Mouse (Mus musculus): ENCODE measurements around the gene Ptprcap. TPM values are rescaled to one million over a fixed set of nuclear protein-coding genes. Genes with fewer than 3 reads are reported as not detected.

The Ptprcap gene
- total RNA-seq, 2 experiments from 2014 or later, result 5.1 to 5.2 TPM

DNA sequence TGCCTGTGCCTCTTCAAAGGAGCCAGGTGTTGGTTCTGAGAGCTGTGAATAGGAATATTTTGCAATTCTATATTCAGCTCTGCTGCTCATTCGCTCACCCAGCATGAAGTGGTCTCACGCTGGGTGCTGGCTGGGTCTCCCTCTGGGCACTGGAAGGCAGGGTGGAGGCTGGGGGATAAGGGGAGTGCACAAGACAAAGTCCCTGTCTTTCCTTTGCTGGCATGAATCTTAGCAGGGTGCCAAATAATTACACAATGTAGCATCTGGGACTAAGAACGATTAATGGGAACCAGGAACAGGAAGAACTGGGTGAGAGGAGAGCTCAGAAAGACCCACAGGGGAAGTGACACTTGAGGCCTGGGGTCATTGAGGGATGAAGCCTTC is 6.4 kb upstream of the Ptprcap start:
- no peak for DNase-seq (ENCODE audit: low spot score in 2 of 2)

DNA sequence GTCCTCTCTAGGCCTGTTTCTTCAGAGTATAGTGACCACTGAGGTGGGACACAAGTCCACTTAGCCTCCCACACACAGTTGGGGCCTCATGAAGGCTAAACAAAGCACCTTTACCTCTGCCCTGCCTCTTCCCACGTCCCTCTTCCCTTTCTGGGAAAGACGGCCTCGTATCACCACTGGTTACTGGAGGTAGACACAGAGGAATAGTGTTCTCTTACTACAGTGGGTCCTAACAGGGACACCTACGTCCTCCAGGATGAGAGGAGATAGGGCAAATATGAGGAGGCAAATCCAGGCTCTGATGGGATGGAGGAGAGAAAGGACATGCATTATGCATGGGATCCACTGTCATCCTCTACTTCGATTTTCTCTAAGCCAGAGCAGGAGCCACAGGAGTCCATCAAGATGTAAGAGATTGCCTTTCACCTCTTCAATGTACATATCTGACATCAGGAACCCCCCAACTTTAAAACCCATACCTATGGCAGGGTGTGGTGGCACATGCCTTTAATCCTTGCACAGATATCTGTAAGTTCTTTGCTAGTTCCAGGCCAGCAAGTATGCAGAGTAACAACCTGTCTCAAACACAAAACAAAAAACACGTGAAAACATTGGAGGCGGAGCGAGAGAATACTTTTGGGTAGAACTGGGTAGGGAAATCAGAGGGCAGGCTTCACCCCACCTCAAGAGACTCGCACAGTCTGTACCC is 5.5 kb upstream of the Ptprcap start:
- DNase-seq (ENCODE audit: low spot score in 2 of 2), result no peak

DNA sequence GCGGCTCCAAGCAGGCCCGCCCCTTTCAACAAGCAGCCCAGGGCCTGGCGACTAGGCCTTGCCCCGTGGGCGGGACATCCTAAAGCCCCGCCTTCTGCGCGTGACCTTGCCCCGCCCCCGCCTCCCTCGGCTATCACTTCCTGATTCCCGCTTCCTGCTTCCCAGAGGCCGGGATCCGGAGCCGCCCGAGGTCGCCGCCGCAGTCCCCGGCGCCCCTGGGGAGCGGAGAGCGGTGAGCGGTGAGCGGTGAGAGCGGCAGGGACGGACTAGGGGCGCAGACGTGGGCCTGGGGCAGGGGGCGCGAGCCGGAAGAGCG is 5.0 kb upstream of the Ptprcap start, which contains the start of gene Coro1b:
Coro1b (plus strand) TSS at position 129 of the 316 bp plus-strand sequence.
- peak; percentile 94 to 97 for DNase-seq (ENCODE audit: low spot score in 2 of 2)

DNA sequence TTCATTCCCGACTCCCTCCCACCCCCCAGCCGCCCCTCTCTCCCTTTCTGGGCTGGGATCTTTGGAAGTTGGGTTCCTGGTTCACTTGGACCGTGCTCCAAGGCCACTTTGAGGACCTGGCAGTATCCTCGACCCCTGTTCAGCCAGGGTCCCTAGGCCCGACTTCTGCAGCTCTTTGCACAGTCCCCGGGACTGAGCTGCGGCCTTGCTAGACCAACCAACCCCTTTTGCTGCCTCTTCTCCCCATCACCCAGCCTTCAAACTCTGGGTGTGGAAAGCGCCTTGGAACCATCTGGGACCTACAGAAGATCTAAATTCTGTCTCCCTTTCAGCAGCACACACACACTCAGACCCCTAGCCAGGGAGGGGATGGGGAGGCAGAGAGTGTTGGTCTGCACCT is 4.6 kb upstream of the Ptprcap start:
- DNase-seq (ENCODE audit: low spot score in 2 of 2), result no peak

DNA sequence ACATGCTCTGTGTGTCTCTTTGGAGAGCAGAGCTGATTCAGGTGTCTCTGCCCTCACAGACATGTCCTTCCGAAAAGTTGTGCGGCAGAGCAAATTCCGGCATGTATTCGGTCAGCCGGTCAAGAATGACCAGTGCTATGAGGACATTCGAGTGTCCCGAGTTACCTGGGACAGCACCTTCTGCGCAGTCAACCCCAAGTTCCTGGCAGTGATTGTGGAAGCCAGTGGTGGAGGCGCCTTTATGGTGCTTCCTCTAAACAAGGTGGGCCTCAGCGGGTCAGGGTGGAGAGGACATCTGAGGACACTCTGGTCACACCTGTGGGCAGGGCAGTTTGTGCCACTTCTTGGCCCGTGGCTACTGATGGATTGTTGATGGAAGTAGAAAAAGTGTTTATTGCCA is 4.1 kb upstream of the Ptprcap start:
- DNase-seq (ENCODE audit: low spot score in 2 of 2), result no peak

DNA sequence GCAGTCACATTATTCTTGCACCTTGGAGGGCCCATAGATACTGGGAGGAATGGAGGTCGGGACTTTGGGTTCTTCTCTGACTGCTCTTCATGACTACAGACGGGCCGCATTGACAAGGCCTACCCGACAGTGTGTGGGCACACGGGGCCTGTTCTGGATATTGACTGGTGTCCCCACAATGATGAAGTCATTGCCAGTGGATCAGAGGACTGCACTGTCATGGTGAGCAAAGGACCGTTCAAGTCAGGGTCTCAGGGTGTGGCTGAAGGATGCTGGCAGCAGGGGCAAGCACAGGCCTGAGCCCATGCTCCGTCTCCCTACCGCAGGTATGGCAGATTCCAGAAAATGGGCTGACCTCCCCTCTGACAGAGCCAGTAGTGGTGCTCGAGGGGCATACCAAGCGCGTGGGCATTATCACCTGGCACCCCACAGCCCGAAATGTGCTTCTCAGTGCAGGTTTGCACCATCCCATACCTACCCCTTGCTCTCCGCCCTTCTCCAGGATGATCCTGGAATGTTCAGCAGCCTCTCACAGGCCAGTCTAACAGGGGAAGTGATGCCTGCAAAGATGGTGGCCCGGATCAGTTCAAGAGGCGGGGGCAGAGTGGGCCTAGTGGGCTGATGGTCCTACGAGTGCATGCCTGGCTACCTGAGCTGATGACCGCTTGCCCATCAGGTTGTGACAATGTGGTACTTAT is 3.5 kb upstream of the Ptprcap start:
- no peak for DNase-seq (ENCODE audit: low spot score in 2 of 2)

DNA sequence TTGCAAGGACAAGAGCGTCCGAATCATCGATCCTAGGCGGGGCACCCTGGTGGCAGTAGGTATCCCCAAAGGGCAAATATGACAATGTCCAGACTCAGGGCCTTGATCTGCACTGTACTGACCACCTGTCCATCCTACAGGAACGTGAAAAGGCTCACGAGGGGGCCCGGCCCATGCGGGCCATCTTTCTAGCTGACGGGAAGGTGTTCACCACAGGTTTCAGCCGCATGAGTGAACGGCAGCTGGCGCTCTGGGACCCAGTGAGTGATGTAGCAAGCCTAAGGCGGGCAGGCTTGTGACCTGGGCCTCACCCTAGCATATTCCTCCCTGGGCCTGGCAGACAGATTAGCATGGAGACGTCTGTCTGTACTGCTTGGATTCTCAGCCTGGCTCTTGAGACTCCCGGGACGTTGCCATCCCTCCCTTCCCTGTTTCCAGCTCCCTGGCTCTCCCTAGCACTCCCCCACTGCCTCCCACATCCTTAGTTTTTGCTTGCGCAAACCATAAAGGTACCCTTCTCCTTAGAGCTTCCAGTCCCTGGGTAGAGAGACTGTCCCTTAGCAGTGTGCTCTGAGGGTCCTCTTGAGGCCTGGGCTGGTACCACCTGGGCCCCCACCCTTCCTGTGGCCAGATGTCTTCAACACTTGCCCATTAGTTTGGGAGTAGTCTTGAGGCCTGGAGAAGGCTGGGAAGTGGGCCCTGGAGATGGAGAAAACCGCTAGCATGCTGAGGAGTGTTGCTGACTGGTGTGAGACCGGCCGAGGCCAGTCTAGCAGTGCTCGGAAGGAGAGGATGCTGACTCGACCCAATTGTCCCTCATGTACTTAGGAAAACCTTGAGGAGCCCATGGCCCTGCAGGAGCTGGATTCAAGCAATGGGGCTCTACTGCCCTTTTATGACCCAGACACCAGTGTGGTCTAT is 2.6 kb upstream of the Ptprcap start:
- DNase-seq (ENCODE audit: low spot score in 2 of 2), result no peak

DNA sequence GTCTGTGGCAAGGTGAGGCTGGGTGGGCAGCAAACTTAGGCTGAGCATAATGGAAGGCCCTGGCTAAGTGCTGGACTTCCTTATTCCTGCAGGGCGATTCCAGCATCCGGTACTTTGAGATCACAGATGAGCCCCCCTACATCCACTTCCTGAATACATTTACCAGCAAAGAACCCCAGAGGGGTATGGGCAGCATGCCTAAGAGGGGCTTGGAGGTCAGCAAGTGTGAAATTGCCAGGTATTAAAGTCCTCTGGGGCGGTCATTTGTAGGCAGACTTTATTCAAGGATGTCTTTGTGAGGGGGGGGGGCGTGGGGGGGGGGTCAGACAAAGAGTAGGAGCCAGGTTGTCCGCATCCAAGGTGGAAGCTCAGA is 1.9 kb upstream of the Ptprcap start:
- DNase-seq (ENCODE audit: low spot score in 2 of 2), result no peak

GRCm38 (mm10) chr19:4151898-4152297 is 1.5 kb upstream of the Ptprcap start:
- DNase-seq (ENCODE audit: low spot score in 2 of 2), result no peak

DNA sequence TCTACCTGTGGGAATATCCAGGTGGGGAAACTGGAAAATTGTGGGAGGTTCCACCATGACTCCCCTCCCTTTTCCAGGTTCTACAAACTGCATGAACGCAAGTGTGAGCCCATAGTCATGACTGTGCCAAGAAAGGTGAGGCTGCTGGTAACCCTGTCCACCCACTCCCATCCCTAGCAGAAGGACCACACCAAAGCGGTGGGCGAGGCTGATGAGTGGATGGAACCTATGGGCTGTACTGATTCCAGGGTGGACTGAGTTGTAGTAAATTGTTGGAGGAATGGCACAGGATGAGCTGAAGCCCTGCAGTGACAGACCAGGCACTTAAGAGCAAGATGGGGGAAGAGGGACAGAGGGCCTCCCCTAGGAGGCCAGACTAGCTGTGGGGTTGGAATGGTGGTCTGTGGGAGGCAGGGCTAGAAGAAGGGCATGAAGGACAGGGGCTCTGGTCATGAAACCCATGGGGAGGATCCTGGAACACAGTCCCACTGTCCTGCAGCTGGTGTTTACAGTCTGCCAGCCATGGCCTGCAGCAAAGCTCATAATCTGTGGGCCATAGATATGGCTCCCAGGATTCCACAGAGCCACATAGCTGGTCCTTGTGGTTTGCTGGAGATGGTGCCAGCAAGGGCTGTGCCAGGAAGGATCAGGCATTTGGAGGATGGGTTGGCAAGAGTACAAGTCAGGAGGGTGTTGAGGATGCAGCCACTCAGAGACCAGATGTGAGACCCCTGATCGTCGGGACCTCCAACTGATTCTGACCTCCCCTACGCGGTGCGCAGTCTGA is 766 bp upstream of the Ptprcap start:
- no peak for DNase-seq (ENCODE audit: low spot score in 2 of 2)

DNA sequence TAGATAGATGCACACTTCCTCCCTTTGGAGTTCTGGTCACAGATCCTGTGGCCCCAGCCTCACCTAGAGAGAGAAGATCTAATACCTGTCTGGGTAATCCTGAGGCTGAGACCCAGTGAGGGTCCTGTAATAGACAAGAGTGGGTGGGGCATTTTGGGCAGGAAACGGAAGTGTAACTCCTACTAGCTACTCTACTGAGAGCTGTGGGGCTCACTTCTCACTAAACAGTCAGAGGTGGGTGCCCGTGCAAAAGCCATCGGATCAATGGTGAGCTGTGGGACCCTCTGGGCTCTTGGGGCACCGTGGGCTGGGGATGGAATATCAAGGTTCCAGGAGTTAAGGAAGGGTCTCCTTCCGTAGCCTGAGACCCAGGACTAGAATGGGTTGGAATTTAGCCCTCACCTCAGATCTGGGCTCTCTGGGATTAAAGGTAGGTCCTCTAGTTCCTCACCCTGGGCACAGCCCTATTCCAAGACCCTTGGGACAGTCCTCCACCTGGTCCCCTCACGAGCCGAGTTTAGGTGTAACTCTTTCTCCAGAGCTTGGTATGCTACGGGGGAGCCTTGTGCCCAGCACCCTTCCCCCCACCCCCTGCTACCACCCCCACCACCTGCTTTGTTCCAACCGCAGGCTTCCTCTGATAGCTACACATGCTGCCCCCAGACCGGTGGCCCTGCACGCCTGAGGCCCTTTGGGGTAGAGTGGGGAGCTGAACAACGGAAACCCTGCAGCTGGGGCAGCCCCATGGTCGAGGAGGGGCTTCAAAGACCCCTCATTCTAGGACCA is 1.2 kb downstream of the Ptprcap start:
- DNase-seq (ENCODE audit: low spot score in 2 of 2), result no peak

DNA sequence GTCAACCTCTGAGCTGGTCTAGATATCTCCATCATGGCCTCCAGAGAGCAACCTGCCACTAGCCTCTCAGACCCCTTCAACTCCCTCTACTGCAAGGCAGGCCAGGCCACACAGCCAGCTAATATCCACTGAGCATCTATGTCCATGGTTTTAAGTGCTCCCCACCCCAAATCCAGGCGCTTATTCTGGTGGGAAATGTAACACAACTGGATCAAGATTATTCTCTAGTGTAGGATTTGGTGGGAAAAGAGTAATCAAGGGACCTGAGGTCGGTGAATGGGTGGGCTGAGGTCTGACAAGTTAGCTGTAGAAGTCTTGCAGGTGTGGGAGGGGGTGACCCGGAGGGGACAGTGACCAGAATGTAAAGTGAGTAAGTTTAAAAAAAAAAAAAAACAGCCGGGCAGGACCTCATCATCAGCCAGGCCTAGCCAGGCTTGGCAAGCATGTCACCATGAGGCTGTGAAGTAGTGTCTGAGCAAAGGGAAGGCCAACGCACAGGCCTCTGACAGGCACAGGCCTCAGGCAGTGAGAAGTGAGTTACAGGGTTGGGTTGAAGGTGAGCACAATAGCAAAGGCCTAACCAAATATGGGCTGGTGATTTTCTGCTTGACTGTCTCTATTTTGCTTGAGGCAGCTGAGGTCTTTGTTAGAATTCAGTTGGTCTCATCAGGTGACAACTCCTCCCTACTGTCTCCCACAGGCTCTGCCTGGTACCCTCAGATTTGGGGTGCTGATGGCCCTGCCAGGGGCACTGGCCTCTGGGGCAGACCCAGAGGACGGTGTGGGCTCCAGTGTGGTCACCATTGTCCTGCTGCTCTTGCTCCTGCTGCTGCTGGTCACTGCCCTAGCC is 2.0 kb downstream of the Ptprcap start:
- DNase-seq (ENCODE audit: low spot score in 2 of 2), result no peak

- no peak for DNase-seq (ENCODE audit: low spot score in 2 of 2)
Observed at GRCm38 (mm10) chr19:4156073-4156579, 2.7 kb downstream of the Ptprcap start.

- no peak for DNase-seq (ENCODE audit: low spot score in 2 of 2)
Observed at GRCm38 (mm10) chr19:4156771-4157170, 3.4 kb downstream of the Ptprcap start.

DNA sequence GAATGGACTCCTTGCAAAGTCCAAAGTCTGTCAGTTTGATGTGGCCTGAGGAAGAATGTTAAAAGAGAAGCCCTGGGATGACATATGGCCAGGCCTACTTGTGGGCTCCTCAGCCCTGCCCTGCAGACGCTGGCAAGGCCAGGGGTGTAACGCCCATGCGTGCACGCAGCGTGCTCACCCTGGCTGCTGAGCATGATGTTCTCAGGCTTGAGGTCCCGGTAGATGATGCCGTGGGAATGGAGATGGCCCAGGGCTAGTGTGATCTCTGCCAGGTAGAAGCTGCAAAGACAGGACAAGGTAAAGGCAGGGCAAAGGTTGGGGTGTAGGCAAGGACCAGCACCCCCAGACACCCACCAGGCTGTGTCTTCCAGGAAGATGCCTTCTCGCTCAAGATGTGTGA is 5.6 kb downstream of the Ptprcap start:
- no peak for DNase-seq (ENCODE audit: low spot score in 2 of 2)

DNA sequence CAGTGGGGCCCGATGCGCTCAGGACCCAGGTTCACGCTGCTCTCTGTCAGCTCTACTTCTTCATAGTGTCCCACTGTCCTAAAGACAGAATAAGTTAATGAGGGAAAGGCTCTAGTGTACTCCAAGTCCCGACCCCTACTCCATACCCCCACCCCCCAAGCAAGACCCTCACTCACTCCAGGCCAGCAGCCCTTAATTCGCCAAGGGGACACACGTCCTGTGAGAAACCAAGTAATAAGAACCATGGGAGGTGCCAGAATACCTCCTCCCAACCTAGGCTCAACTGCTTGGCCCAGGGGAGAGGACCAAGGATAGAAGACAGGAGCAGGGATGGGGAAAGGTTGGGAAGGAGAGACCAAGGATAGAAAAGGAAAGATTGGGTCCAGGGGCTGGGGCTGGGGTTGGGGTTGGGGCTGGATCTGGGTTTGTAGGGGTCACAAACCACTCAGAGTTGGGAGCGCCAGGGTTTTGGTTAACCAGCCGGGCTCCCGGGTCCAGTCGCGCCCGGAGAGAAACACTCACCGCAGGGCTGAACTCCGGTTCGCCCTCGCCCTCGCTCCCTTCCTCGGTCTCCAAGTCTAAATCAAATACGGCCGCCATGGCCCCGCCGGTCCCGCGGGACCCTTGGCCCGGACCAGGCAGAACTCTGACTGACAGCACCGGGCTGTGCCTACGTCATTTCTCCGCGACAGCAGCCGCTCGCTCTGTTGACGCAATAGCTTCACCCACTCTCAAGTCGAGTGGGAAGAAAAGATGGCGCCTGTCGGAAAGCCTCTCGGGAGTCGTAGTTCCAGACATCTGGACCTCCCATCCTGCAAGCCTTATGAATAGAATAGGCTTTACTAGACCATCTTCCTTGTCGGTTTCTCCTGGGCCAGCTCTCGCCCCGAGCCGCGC is 9.5 kb downstream of the Ptprcap start, which contains the start of gene Rps6kb2:
Rps6kb2 (minus strand) TSS at position 709 of the 897 bp plus-strand sequence.
- DNase-seq (ENCODE audit: low spot score in 2 of 2), result peak; percentile 87 to 90

DNA sequence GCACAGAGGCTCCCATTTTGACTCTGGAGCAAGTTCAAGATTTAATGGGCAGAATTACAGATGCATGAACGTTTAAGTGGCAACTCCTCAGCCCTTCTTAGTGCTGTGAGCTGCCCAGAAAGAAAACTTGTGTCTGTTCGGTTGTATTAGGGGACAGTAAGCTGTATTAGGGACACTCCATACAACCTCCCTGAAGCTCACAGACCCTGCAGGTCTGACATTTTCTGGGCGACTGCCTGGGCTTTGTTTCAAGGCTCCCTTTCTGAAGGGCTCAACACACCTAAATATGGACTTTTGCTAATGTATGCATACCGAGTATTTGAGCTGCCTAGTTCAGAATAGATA is 10.1 kb downstream of the Ptprcap start:
- no peak for DNase-seq (ENCODE audit: low spot score in 2 of 2)

- DNase-seq (ENCODE audit: low spot score in 2 of 2), result no peak
Observed at GRCm38 (mm10) chr19:4164100-4164499, 10.7 kb downstream of the Ptprcap start.

Measured in adrenal gland, postnatal 4 days (tissue).